Mouse (Mus musculus) liver, postnatal 0 days (tissue): ENCODE measurements at regions not wholly inside any gene's neighbourhood (a gene's known extent, or its start where the extent isn't known, plus 50 kb on each side); places are given as distances from the start of the nearest gene placed in this dataset.

Source experiments
- ATAC-seq: fragments of 200-750 bp; cut with Nextera tagmentation; 2 replicates; pipeline ENCODE4 v1.8.0; 2017; ENCODE audit warnings: mild to moderate bottlenecking, moderate library complexity
- DNase-seq: peaks from one replicate; pipeline ENCODE4 v3.0.0-alpha.2; 2016
- H3K27ac ChIP-seq: fragments of 300-500 bp; sonication (generic); 2 replicates; pipeline ENCODE4 v1.5.1; 2014; ENCODE audit warnings: antibody characterized with exemption, moderate library complexity, mild to moderate bottlenecking, low read depth
- H3K27me3 ChIP-seq: fragments of 300-500 bp; sonication (generic); 2 replicates; pipeline ENCODE4 v1.6.1; 2014; ENCODE audit warnings: low read length, control low read depth, mixed read lengths; ENCODE audit not compliant: insufficient read depth
- H3K36me3 ChIP-seq: fragments of 300-500 bp; sonication (generic); replicated peaks from 2 replicates; pipeline ENCODE4 v1.6.1; 2014; ENCODE audit warnings: mild to moderate bottlenecking, control low read depth, low read length, moderate library complexity, mixed read lengths; ENCODE audit not compliant: insufficient read depth
- H3K4me1 ChIP-seq: fragments of 300-500 bp; sonication (generic); 2 replicates; pipeline ENCODE4 v1.6.1; 2014; ENCODE audit warnings: antibody characterized with exemption, mild to moderate bottlenecking, control low read depth; ENCODE audit not compliant: insufficient read depth
- H3K4me2 ChIP-seq: fragments of 300-500 bp; sonication (generic); 2 replicates; pipeline ENCODE4 v1.6.1; 2014; ENCODE audit warnings: low read depth, mild to moderate bottlenecking, low read length, moderate library complexity, mixed read lengths
- H3K4me3 ChIP-seq: fragments of 300-500 bp; sonication (generic); 2 replicates; pipeline ENCODE4 v1.5.1; 2014; ENCODE audit warnings: low read depth, low read length
- H3K9ac ChIP-seq: fragments of 300-500 bp; sonication (generic); replicated peaks from 2 replicates; pipeline ENCODE4 v1.6.1; 2014; ENCODE audit warnings: mild to moderate bottlenecking, moderate library complexity
- H3K9me3 ChIP-seq: fragments of 300-500 bp; sonication (generic); 2 replicates; pipeline ENCODE4 v1.6.1; 2016; ENCODE audit warnings: mild to moderate bottlenecking, control low read depth, low read length, mixed read lengths
- CTCF ChIP-seq: sonication (generic); IDR thresholded peaks from 2 replicates; pipeline ENCODE4 v1.5.1; 2016; ENCODE audit warnings: antibody characterized with exemption, low read depth
- EP300 ChIP-seq: IDR thresholded peaks from 2 replicates; pipeline ENCODE4 v1.6.1; 2016; ENCODE audit warnings: antibody characterized with exemption, low read depth, mild to moderate bottlenecking
- WGBS: fragments of 180-500 bp; shearing (Covaris S2); extraction: QIAGEN DNeasy Blood & Tissue Kit; methylation state at CpG from one replicate; pipeline ENCODE4 v1.1.7; 2014; ENCODE audit not compliant: insufficient replicate concordance; 5-methylcytosine and 5-hydroxymethylcytosine counted together

DNA sequence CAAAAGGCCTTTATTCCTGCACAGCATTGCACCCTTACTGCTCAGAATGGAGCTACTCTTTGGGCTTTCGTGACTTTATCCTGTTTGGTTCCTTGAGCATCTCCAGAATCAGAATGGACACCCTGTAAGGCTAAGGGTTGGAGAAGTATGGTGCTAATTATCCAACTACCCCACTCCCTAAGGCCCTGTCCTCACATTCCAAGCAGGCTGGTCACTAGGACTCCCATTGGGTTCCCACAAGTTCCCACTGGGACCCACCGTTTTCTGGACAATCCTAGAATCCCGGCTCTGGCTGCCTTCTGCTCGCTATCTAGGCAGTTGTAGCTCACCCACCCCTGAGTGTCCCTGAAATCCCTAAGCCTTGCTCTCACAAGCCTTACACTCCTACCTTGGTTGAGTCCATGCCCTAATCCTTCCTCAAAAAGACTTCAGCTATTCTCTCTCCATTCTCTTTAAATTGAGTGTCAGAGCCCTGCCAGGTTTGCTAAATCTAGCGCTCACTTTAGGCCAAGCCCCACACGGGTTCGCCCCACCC lies 146.1 kb downstream of the Efcab1 start:
- no peak overlapping the region for H3K9ac ChIP-seq
- H3K4me3 ChIP-seq: no peak overlapping the region
- H3K27me3 ChIP-seq: no peaks in the 10 kb centered on the region
- no peak for TF ChIP-seq CTCF
- TF ChIP-seq EP300: no peak
- no peak for ATAC-seq
- no peaks in the 10 kb centered on the region for H3K9me3 ChIP-seq
- H3K4me2 ChIP-seq: peak overlapping the region; percentile 18; the same call in 1 of the 2 replicates
- no peaks in the 10 kb centered on the region for H3K36me3 ChIP-seq
- no peaks in the 10 kb centered on the region for H3K4me1 ChIP-seq
- 42% methylated on average over 7 of the region's 7 CpGs for WGBS
- H3K27ac ChIP-seq: no peak overlapping the region
- DNase-seq: no peak

- peak; percentile 12 for DNase-seq
- Histone ChIP-seq H3K27me3 (no peaks in the 10 kb centered on the region), H3K9ac (no peak overlapping the region), H3K4me3 (no peak overlapping the region), H3K4me2 (peak overlapping the region; percentile 18; the same call in 1 of the 2 replicates), H3K27ac (no peak overlapping the region), H3K36me3 (no peaks in the 10 kb centered on the region), H3K9me3 (no peaks in the 10 kb centered on the region), H3K4me1 (no peaks in the 10 kb centered on the region)
- 21% methylated on average over 16 of the region's 16 CpGs for WGBS
- no peak for TF ChIP-seq CTCF
- no peak for TF ChIP-seq EP300
- ATAC-seq: no peak
Observed at GRCm38 (mm10) chr16:15052924-15053793, 146.8 kb downstream of the Efcab1 start.

DNA sequence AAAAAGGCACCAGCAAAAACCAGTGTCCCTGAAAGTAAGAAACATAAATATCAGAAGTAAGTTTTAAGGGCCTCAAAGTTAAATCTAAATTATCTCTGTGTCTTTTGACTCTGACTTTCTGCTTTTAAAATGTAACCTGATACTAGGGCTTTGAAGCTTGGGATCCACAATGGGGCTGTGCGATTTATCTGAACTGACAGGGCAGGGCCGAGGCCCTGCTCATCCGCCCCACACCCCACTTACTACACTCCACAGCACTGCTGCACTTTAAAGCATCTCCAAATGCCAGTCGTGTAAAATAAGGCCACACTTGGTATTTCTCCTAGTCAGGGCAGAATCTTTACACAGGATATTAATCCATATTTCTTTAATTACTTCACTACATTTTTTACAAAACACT lies 147.4 kb downstream of the Efcab1 start:
- ATAC-seq (no peak), DNase-seq (no peak)
- no peak overlapping the region for H3K27ac ChIP-seq
- 42% methylated on average over 4 of the region's 4 CpGs for WGBS
- no peak overlapping the region for H3K9ac ChIP-seq
- no peaks in the 10 kb centered on the region for H3K36me3 ChIP-seq
- no peaks in the 10 kb centered on the region for H3K27me3 ChIP-seq
- H3K4me1 ChIP-seq: no peaks in the 10 kb centered on the region
- TF ChIP-seq EP300 (no peak), CTCF (no peak)
- H3K4me2 ChIP-seq: no peak overlapping the region
- no peaks in the 10 kb centered on the region for H3K9me3 ChIP-seq
- no peak overlapping the region for H3K4me3 ChIP-seq

DNA sequence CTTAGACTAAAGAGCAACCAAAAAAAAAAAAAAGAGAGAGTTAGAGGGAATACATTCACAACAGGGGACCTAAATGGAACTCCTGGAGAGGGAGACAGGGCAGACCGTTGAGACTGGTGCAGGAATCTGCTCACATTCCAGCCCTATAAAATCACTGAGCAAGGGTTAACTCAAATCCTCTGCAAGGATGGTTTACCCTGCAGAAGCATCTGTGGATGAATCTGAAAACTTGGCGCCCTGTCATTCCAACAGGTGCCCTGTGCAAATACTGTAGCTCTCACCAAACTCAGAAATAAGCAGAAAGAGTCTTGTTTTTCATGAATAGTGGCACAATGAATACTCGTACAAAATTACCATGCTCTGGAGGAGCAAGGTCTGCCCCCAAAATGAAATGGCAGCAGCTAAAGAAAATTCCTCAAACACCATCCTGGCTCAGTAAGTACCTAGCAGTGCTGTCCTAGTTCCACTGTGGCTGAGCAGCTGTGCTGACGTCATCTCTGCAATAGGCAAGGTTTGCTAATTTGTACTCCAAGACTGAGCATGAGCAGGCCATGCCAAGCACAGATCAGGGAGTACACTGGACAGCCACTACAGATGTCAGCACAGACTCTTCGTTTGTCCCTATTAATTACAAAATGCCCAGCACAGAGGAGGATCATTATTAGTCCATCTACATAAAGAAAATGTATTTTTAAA lies 148.0 kb downstream of the Efcab1 start:
- H3K9ac ChIP-seq: no peak overlapping the region
- no peak for TF ChIP-seq EP300
- TF ChIP-seq CTCF: no peak
- DNase-seq (no peak), ATAC-seq (no peak)
- WGBS: 51% methylated on average over 5 of the region's 5 CpGs
- H3K27me3 ChIP-seq: no peaks in the 10 kb centered on the region
- H3K27ac ChIP-seq: no peak overlapping the region
- no peak overlapping the region for H3K4me2 ChIP-seq
- no peak overlapping the region for H3K4me3 ChIP-seq
- no peaks in the 10 kb centered on the region for H3K36me3 ChIP-seq
- no peaks in the 10 kb centered on the region for H3K4me1 ChIP-seq
- H3K9me3 ChIP-seq: no peaks in the 10 kb centered on the region

GRCm38 (mm10) chr16:15055697-15056096 lies 149.3 kb downstream of the Efcab1 start:
- Histone ChIP-seq H3K36me3 (no peaks in the 10 kb centered on the region), H3K4me2 (no peak overlapping the region), H3K27ac (no peak overlapping the region), H3K27me3 (no peaks in the 10 kb centered on the region), H3K4me3 (no peak overlapping the region), H3K4me1 (no peaks in the 10 kb centered on the region), H3K9ac (no peak overlapping the region), H3K9me3 (no peaks in the 10 kb centered on the region)
- DNase-seq (no peak), ATAC-seq (no peak)
- WGBS: 75% methylated on average over 5 of the region's 5 CpGs
- TF ChIP-seq CTCF (no peak), EP300 (no peak)

DNA sequence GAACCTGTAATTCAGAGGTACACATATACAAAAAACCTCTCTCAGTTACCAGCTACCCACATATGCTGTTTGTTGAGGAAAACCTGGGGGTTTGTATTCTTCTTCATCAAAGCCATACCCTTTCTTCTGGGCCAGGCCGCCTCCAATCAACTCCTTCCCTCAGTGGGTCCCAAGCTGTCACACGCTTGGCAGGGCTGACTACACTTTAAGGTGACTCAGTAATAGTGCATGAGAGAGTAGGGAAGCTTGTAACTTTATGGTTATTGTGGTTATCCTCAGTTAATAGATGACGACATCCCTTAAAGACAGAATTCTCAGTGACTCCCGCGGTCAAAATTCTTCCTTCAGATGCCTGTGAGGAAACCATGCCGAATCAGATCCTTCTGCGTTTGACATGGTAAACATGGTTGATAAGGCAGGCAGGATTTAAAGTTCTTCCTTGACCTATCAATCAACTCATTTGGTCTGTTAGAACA lies 164.1 kb downstream of the Efcab1 start:
- ATAC-seq (no peak), DNase-seq (no peak)
- Histone ChIP-seq H3K4me2 (no peak overlapping the region), H3K27ac (no peak overlapping the region), H3K36me3 (no peaks in the 10 kb centered on the region), H3K4me1 (no peaks in the 10 kb centered on the region), H3K4me3 (no peak overlapping the region), H3K9me3 (no peaks in the 10 kb centered on the region), H3K9ac (no peak overlapping the region), H3K27me3 (no peaks in the 10 kb centered on the region)
- TF ChIP-seq CTCF (no peak), EP300 (no peak)
- 69% methylated on average over 7 of the region's 7 CpGs for WGBS
